Mouse (Mus musculus) heart, embryonic 15.5 days (tissue): ENCODE results near the gene Bcar3. TPM values are rescaled to one million over a fixed set of nuclear protein-coding genes. Genes with fewer than 3 reads are reported as not detected.

Experiments
- ATAC-seq: fragments of 200-750 bp; cut with Nextera tagmentation; replicated peaks from 2 replicates; pipeline ENCODE4 v1.8.0; 2017; ENCODE audit warnings: low read depth, moderate TSS enrichment; ENCODE audit not compliant: insufficient number of reproducible peaks, insufficient read depth, low FRiP score
- H3K27ac ChIP-seq: fragments of 300-500 bp; sonication (generic); 2 replicates; pipeline ENCODE4 v1.5.1; 2015; ENCODE audit warnings: mild to moderate bottlenecking, inconsistent platforms
- H3K27me3 ChIP-seq: fragments of 300-500 bp; sonication (generic); 2 replicates; pipeline ENCODE4 v1.6.1; 2015; ENCODE audit warnings: inconsistent platforms
- H3K36me3 ChIP-seq: fragments of 300-500 bp; sonication (generic); 2 replicates; pipeline ENCODE4 v1.6.1; 2015; ENCODE audit warnings: mild to moderate bottlenecking, inconsistent platforms
- H3K4me1 ChIP-seq: fragments of 300-500 bp; sonication (generic); replicated peaks from 2 replicates; pipeline ENCODE4 v1.6.1; 2015; ENCODE audit warnings: inconsistent platforms
- H3K4me2 ChIP-seq: fragments of 300-500 bp; sonication (generic); 2 replicates; pipeline ENCODE4 v1.6.1; 2015; ENCODE audit warnings: inconsistent platforms, mild to moderate bottlenecking, moderate library complexity
- H3K4me3 ChIP-seq: fragments of 300-500 bp; sonication (generic); 2 replicates; pipeline ENCODE4 v1.5.1; 2015; ENCODE audit warnings: mild to moderate bottlenecking, inconsistent platforms
- H3K9ac ChIP-seq: fragments of 300-500 bp; sonication (generic); 2 replicates; pipeline ENCODE4 v1.6.1; 2015; ENCODE audit warnings: mild to moderate bottlenecking, inconsistent platforms
- H3K9me3 ChIP-seq: fragments of 300-500 bp; sonication (generic); replicated peaks from 2 replicates; pipeline ENCODE4 v1.6.1; 2016; ENCODE audit warnings: inconsistent platforms
- WGBS: fragments of 180-500 bp; shearing (Covaris S2); methylation state at CpG from one replicate; pipeline ENCODE4 v1.1.7; 2015; ENCODE audit warnings: mixed read lengths; 5-methylcytosine and 5-hydroxymethylcytosine counted together
- polyA plus RNA-seq: library from polyadenylated mRNA; unstranded; fragments of >200 nt; fragmentation: Nextera tagmentation; extraction: Ambion mirVana; gene quantifications from 2 replicates; pipeline ENCODE4 v1.2.1, GENCODE M21; 2015

Bcar3 gene
- polyA plus RNA-seq, 1 experiment from 2014 or later = 3.9 TPM

GRCm38 (mm10) chr3:122486193-122486592 is 192.3 kb downstream of the Bcar3 start:
- no peaks in the 10 kb centered on the region for H3K9me3 ChIP-seq
- no peak overlapping the region for H3K4me2 ChIP-seq
- peaks cover 14% of the 10 kb centered on the region for H3K27me3 ChIP-seq
- WGBS = 72% methylated on average over 4 of the region's 4 CpGs
- no peak for ATAC-seq
- H3K4me3 ChIP-seq = no peak overlapping the region
- no peaks in the 10 kb centered on the region for H3K36me3 ChIP-seq
- no peak overlapping the region for H3K27ac ChIP-seq
- H3K9ac ChIP-seq = no peak overlapping the region
- peaks cover 20% of the 10 kb centered on the region for H3K4me1 ChIP-seq

GRCm38 (mm10) chr3:122488051-122488754 is 194.3 kb downstream of the Bcar3 start:
- H3K9ac ChIP-seq = no peak overlapping the region
- no peak overlapping the region for H3K4me2 ChIP-seq
- H3K4me1 ChIP-seq = peaks cover 11% of the 10 kb centered on the region
- H3K4me3 ChIP-seq = no peak overlapping the region
- H3K27me3 ChIP-seq = 0 out of 2 replicates have a peak, but pooled peaks cover 8% of the 10 kb centered on the region
- no peaks in the 10 kb centered on the region for H3K36me3 ChIP-seq
- no peak overlapping the region for H3K27ac ChIP-seq
- H3K9me3 ChIP-seq = no peaks in the 10 kb centered on the region
- 76% methylated on average over 1 of the region's 1 CpGs for WGBS
- no peak for ATAC-seq

- Histone ChIP-seq H3K36me3 (no peaks in the 10 kb centered on the region), H3K9me3 (no peaks in the 10 kb centered on the region), H3K4me2 (no peak overlapping the region), H3K9ac (no peak overlapping the region), H3K4me1 (0 out of 2 replicates have a peak, but pooled peaks cover 4% of the 10 kb centered on the region), H3K27ac (no peak overlapping the region), H3K27me3 (0 out of 2 replicates have a peak, but pooled peaks cover 8% of the 10 kb centered on the region), H3K4me3 (no peak overlapping the region)
- 45% methylated on average over 6 of the region's 6 CpGs for WGBS
- no peak for ATAC-seq
These were observed 196.6 kb downstream of the Bcar3 start for GRCm38 (mm10) chr3:122490574-122490973.

GRCm38 (mm10) chr3:122492006-122492405 is 198.1 kb downstream of the Bcar3 start:
- Histone ChIP-seq H3K27ac (no peak overlapping the region), H3K9ac (no peak overlapping the region), H3K4me1 (0 out of 2 replicates have a peak, but pooled peaks cover 4% of the 10 kb centered on the region), H3K9me3 (no peaks in the 10 kb centered on the region), H3K36me3 (no peaks in the 10 kb centered on the region), H3K4me3 (no peak overlapping the region), H3K4me2 (no peak overlapping the region), H3K27me3 (0 out of 2 replicates have a peak, but pooled peaks cover 8% of the 10 kb centered on the region)
- no peak for ATAC-seq
- WGBS = 93% methylated on average over 3 of the region's 3 CpGs

- Histone ChIP-seq H3K4me2 (no peak overlapping the region), H3K27me3 (0 out of 2 replicates have a peak, but pooled peaks cover 8% of the 10 kb centered on the region), H3K4me3 (no peak overlapping the region), H3K4me1 (0 out of 2 replicates have a peak, but pooled peaks cover 4% of the 10 kb centered on the region), H3K36me3 (no peaks in the 10 kb centered on the region), H3K9me3 (no peaks in the 10 kb centered on the region), H3K27ac (no peak overlapping the region), H3K9ac (no peak overlapping the region)
- WGBS = 73% methylated on average over 21 of the region's 21 CpGs
- no peak for ATAC-seq
These were observed 199.1 kb downstream of the Bcar3 start for GRCm38 (mm10) chr3:122492872-122493615.

- Histone ChIP-seq H3K27me3 (0 out of 2 replicates have a peak, but pooled peaks cover 3% of the 10 kb centered on the region), H3K9ac (no peak overlapping the region), H3K4me1 (no peaks in the 10 kb centered on the region), H3K4me3 (no peak overlapping the region), H3K36me3 (no peaks in the 10 kb centered on the region), H3K27ac (no peak overlapping the region), H3K9me3 (no peaks in the 10 kb centered on the region), H3K4me2 (no peak overlapping the region)
- ATAC-seq = no peak
- 76% methylated on average over 6 of the region's 6 CpGs for WGBS
These were observed 200.8 kb downstream of the Bcar3 start for GRCm38 (mm10) chr3:122494764-122495163.

- Histone ChIP-seq H3K36me3 (no peaks in the 10 kb centered on the region), H3K27ac (no peak overlapping the region), H3K4me1 (no peaks in the 10 kb centered on the region), H3K4me2 (no peak overlapping the region), H3K27me3 (no peaks in the 10 kb centered on the region), H3K4me3 (no peak overlapping the region), H3K9me3 (no peaks in the 10 kb centered on the region), H3K9ac (no peak overlapping the region)
- WGBS = 72% methylated on average over 6 of the region's 6 CpGs
- ATAC-seq = no peak
These were observed 203.9 kb downstream of the Bcar3 start for GRCm38 (mm10) chr3:122497871-122498270.

GRCm38 (mm10) chr3:122498528-122498927 is 204.6 kb downstream of the Bcar3 start:
- ATAC-seq = no peak
- Histone ChIP-seq H3K4me2 (no peak overlapping the region), H3K9me3 (no peaks in the 10 kb centered on the region), H3K4me3 (no peak overlapping the region), H3K4me1 (no peaks in the 10 kb centered on the region), H3K9ac (no peak overlapping the region), H3K36me3 (no peaks in the 10 kb centered on the region), H3K27me3 (no peaks in the 10 kb centered on the region), H3K27ac (no peak overlapping the region)
- 88% methylated on average over 7 of the region's 7 CpGs for WGBS

- H3K9ac ChIP-seq = no peak overlapping the region
- no peaks in the 10 kb centered on the region for H3K36me3 ChIP-seq
- H3K9me3 ChIP-seq = no peaks in the 10 kb centered on the region
- 68% methylated on average over 6 of the region's 6 CpGs for WGBS
- no peak overlapping the region for H3K4me3 ChIP-seq
- no peaks in the 10 kb centered on the region for H3K27me3 ChIP-seq
- H3K4me1 ChIP-seq = no peaks in the 10 kb centered on the region
- ATAC-seq = no peak
- H3K27ac ChIP-seq = no peak overlapping the region
- H3K4me2 ChIP-seq = no peak overlapping the region
These were observed 205.7 kb downstream of the Bcar3 start for GRCm38 (mm10) chr3:122499647-122500046.

- Histone ChIP-seq H3K4me2 (no peak overlapping the region), H3K9me3 (no peaks in the 10 kb centered on the region), H3K27me3 (no peaks in the 10 kb centered on the region), H3K27ac (no peak overlapping the region), H3K36me3 (no peaks in the 10 kb centered on the region), H3K9ac (no peak overlapping the region), H3K4me3 (no peak overlapping the region), H3K4me1 (no peaks in the 10 kb centered on the region)
- WGBS = 76% methylated on average over 9 of the region's 9 CpGs
- no peak for ATAC-seq
These were observed 207.0 kb downstream of the Bcar3 start for GRCm38 (mm10) chr3:122500929-122501328.

- Histone ChIP-seq H3K36me3 (no peaks in the 10 kb centered on the region), H3K9me3 (no peaks in the 10 kb centered on the region), H3K9ac (no peak overlapping the region), H3K4me3 (no peak overlapping the region), H3K4me1 (peaks cover 23% of the 10 kb centered on the region), H3K4me2 (no peak overlapping the region), H3K27ac (no peak overlapping the region), H3K27me3 (no peaks in the 10 kb centered on the region)
- WGBS = 54% methylated on average over 10 of the region's 10 CpGs
- no peak for ATAC-seq
These were observed 212.5 kb downstream of the Bcar3 start for GRCm38 (mm10) chr3:122506343-122506916.
